Mouse (Mus musculus) B cell, adult 2 months (primary cell): ENCODE results near the gene Crisp1.

Experiments
- DNase-seq, 2 experiments: peaks; one replicate each; pipeline ENCODE4 v3.0.0; 2022

Gene Crisp1

DNA sequence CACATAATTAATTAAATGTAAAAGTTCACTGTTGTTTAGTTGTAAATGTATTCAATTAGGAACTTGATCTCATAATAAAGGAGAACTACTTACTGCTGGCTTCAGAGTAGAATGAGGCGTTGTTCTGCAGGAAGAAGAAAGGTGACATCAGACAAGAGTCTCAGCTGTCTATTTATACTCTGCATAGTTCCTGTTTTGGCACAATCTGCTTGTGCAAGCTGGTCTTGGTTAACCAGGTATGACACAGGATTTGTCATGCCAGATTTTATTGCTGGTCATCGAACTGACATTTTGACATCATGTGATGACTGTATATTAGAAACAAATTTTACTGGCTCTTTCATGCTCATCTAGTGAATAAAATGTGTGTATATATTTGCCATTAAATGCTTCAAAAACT is at the start of gene Crisp1:
Gene Crisp1 (minus strand): TSS at position 146 of the 400 bp plus-strand sequence.
- no peak for DNase-seq

DNA sequence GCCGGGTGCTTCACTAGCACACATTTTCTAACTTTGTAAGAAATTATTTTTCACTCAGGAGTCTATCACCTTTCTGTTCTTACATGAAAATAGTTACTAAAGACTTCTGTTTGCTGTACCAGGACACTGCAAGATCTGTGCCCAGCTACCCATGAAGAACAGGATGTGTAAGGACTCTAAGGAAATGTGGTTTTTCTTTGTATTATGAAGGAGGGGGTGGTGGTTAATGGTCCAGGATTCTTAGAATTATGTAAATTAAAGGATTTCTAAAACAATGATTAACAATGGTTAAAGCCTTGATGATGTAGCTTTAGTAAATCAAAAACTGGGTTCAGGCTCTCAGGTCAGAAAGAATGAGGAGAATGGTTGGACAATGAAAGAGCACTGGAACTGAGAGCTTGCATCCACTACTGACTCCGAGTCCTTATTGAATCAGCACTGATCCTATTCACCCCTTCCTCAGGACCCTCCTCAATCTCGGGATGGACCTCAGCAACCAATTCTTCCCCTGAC is 23.5 kb upstream of the Crisp1 start:
- DNase-seq, result no peak

DNA sequence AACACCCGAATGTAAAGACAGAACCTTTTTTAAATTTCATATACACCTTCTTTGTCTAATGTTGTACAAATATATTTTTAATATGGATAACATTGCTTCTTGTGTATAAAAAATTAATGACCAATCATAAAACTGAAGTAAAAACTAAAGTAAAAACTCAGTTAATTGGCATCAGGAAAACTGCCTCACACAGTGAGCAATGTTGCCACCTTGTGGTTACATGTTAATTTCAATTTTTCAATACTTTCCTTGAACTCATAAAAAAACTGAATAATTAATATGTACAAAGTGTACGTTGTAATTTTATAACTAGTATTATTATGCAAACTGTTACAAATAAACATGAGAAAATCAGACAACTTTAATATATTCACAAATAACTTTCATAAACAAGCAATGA is 33.6 kb downstream of the Crisp1 start:
- no peak for DNase-seq

DNA sequence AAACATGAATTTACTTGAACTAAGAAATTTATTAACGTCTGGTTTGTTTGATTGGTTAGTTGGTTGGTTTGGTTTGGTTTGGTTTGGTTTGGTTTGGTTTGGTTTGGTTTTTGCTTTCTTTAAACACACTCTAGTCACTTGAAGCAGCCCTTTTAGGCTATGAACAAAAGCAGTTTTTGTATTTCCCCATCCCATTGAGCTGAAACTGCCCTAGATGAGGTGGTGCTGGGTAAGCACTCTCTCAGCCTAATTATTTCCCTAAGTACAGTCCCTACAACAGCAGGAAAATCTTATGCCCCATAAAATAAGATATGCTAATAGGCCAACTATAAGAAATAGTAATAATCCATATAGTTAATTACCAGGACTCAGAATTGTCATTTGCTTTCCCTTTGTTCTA is 43.5 kb downstream of the Crisp1 start:
- DNase-seq, result no peak

DNA sequence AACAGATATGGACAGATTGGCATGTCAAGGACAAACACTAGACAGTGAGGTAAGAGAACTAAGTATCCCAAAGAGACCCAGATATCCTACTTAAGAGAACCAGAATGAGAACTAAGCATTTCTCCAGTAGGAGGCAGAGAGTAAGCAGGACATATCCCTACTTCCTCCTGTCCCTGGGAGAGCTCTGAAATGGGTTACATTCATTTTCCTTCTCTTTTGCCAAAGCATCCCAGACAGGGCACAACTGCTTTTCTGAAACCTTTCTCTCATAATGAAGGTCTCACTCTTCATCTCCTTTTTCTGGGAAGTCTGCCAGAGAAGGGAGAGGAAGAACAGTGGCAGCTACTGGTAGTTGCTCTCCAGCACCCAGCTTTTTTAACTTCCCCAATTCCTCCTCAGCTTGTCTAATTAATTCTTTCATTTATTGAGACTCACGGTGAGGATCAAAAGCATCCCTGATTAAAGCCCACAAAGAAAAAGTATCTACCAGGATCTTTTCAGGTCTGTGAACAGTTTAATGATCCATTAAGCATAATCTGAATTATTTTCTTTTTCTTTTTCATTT is 44.0 kb downstream of the Crisp1 start:
- no peak for DNase-seq

DNA sequence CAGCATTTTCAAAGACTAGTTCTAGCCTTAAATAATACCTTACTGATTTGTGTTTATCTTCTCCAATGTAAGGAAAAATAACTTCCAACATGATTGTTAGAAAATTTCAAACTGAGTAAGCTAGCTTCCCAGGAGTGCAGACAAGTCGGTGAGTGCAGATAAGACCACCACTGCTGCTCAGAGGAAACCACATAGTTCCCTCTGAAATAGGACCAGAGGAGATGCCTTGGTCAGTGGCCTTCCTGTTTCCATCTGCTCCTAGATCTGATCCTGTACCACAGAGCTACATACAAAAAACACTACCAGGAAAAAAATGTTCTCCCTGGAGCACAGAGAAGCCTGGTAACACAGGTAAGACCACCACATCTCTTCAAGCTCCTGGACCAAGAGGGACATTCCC is 66.5 kb downstream of the Crisp1 start:
- DNase-seq, result no peak
